In genomic region chr4:136206033-136206893, GRCm38 (mm10) we compare ENCODE assay signal across 8 mouse cellular contexts. TPM values are rescaled to one million over a fixed set of nuclear protein-coding genes. Genes with fewer than 3 reads are reported as not detected.
DNase-seq lines count a peak whose midpoint lies in the region; ATAC-seq and TF ChIP-seq lines count a peak whose summit lies in the region.

TSS of gene Asap3 (plus strand) at chr4:136206365.

- no peaks in the 10 kb centered on the region for H3K4me1 ChIP-seq in cortical plate, adult 2 months (ENCODE audit: control insufficient read depth, insufficient read depth, low read length)

- intact Hi-C loops in left cerebral cortex, postnatal 10 days (cut with DNase I): no loop called here

- no peak within 1 kb of the TSS for H3K27ac ChIP-seq in cortical plate, adult 2 months (ENCODE audit: insufficient read depth, low read length)

- peak; percentile 98 for DNase-seq in gastrocnemius, postnatal 10 days
- DNase-seq in induced T-regulatory cell, adult 2 months (ENCODE audit: low read depth): peak; percentile 94
- DNase-seq in left cerebral cortex, postnatal 10 days (ENCODE audit: extremely low spot score in 1 of 2, low spot score in 2 of 2): peak; percentile 83 to 98
- DNase-seq in right cerebral cortex, postnatal 25 days: peak; percentile 79
- DNase-seq in urinary bladder, postnatal 4 days (ENCODE audit: low spot score in 2 of 2): peak; percentile 97 to 100

- peak within 1 kb of the TSS; percentile 69 for H3K4me3 ChIP-seq in cortical plate, adult 2 months (ENCODE audit: insufficient read depth, low read length)

- ATAC-seq in activated CD4-positive, CD25-positive, alpha-beta regulatory T cell, adult 4 months: peak; percentile 71
- ATAC-seq in megakaryocyte-erythroid progenitor cell, adult 5-6 weeks (replicated peaks; ENCODE audit: low FRiP score, low TSS enrichment, poor library complexity, severe bottlenecking): peak; percentile 89

- 0 out of 2 replicates have a peak, but pooled peaks have one; percentile 51 for TF ChIP-seq POLR2A in cortical plate, adult 2 months (IDR thresholded peaks at IDR 0.05; ENCODE audit: extremely low read depth, insufficient read depth, low read length)

- TF ChIP-seq CTCF in cortical plate, adult 2 months (IDR thresholded peaks at IDR 0.05; ENCODE audit: extremely low read depth, insufficient read depth, low read length): no peak

RNA-seq across cellular contexts. Expression of gene Asap3, which starts in this region (rescaled TPM):
- under 1 TPM in 1 of 2 experiments, not detected in 1; 0.25 TPM for polyA plus RNA-seq in activated CD4-positive, CD25-positive, alpha-beta regulatory T cell, adult 4 months (2017; shearing (Covaris generic))
- 2.9 and 3.2 TPM in 2 replicates for polyA plus RNA-seq in cortical plate, adult 2 months (2012; rRNA removed)
- total RNA-seq in gastrocnemius, postnatal 10 days (2021): 10 to 100 TPM in 1 of 2 experiments, 1 to 10 TPM in 1; 7.2 to 10.1 TPM
- total RNA-seq in left cerebral cortex, postnatal 10 days (2021): 1 to 10 TPM; 3.5 to 4.4 TPM
- total RNA-seq in megakaryocyte-erythroid progenitor cell, adult 5-6 weeks (2014; fragmentation: Nextera tagmentation): not detected in 2 replicates
- not detected in 2 replicates for total RNA-seq in megakaryocyte-erythroid progenitor cell, adult 5-6 weeks (2017)

Comparison
In these comparisons a context has a peak if more than half of its experiments do, and no peak if none do; other contexts are left out.
1. RNA of gene Asap3 (total RNA-seq): 7.2 to 10.1 TPM in gastrocnemius, postnatal 10 days and 3.5 to 4.4 TPM in left cerebral cortex, postnatal 10 days; not detected in megakaryocyte-erythroid progenitor cell, adult 5-6 weeks; every median in the first group is over 4 times any median in the second.
2. Peak in ATAC-seq in activated CD4-positive, CD25-positive, alpha-beta regulatory T cell, adult 4 months; RNA of the gene not detected or under 1 TPM.
3. Peak in ATAC-seq in megakaryocyte-erythroid progenitor cell, adult 5-6 weeks; RNA of the gene not detected or under 1 TPM.
4. Peak in every context shown above with its lines, with median percentiles within 50 percentile points of each other: DNase-seq.